Mouse (Mus musculus) CH12.LX (cell line): ENCODE measurements around the gene Alg12. TPM values are rescaled to one million over a fixed set of nuclear protein-coding genes. Genes with fewer than 3 reads are reported as not detected.

Experiments used
- DNase-seq: peaks from one replicate; pipeline ENCODE4 v3.0.0-alpha.2; 2013; ENCODE audit errors: extremely low read depth
- H3K27ac ChIP-seq: 2 replicates; pipeline ENCODE4 v1.5.1; 2012; ENCODE audit warnings: low read depth, mild to moderate bottlenecking, control low read depth, moderate library complexity; ENCODE audit not compliant: insufficient read depth
- H3K27me3 ChIP-seq: replicated peaks from 2 replicates; pipeline ENCODE3; 2012; ENCODE audit warnings: inconsistent platforms
- H3K36me3 ChIP-seq, 2 experiments: replicated peaks in 1 of 2; 2 replicates each; pipeline versions ENCODE3 to v1.6.1; 2012; ENCODE audit warnings: inconsistent platforms in 1 of 2, low read length in 1 of 2, mild to moderate bottlenecking in 1 of 2, mixed read lengths in 1 of 2, moderate library complexity in 1 of 2; ENCODE audit not compliant: control insufficient read depth in 1 of 2, insufficient read depth in 1 of 2
- H3K4me1 ChIP-seq, 2 experiments: 2 replicates each; pipeline ENCODE4 v1.6.1; 2012; ENCODE audit warnings: inconsistent platforms in 1 of 2, moderate library complexity in 1 of 2; ENCODE audit not compliant: insufficient read depth in 2 of 2, control insufficient read depth in 1 of 2
- H3K4me2 ChIP-seq: 2 replicates; pipeline ENCODE4 v1.6.1; 2012; ENCODE audit warnings: low read depth, mild to moderate bottlenecking, control low read depth; ENCODE audit not compliant: poor library complexity, insufficient read depth, severe bottlenecking
- H3K4me3 ChIP-seq, 3 experiments: fragments of 150-350 bp in 1 of 3; sonication (generic) in 1 of 3; replicated peaks in 1 of 3; 2 replicates each; pipeline versions ENCODE3 to v1.5.1; 2011 to 2012; ENCODE audit warnings: low read depth in 2 of 3, low read length in 2 of 3, mild to moderate bottlenecking in 2 of 3, moderate library complexity in 2 of 3, control low read depth in 1 of 3, improper control_type of control experiment in 1 of 3, inconsistent platforms in 1 of 3, mixed read lengths in 1 of 3; ENCODE audit not compliant: poor library complexity in 1 of 3
- H3K79me2 ChIP-seq: replicated peaks from 2 replicates; pipeline ENCODE4 v1.6.1; 2012; ENCODE audit warnings: mild to moderate bottlenecking, moderate library complexity; ENCODE audit not compliant: control insufficient read depth, poor library complexity, insufficient read depth, severe bottlenecking; ENCODE audit errors: extremely low read depth
- H3K9ac ChIP-seq: 2 replicates; pipeline ENCODE4 v1.6.1; 2012; ENCODE audit warnings: low read depth, mild to moderate bottlenecking, control low read depth, moderate library complexity; ENCODE audit not compliant: insufficient read depth
- H3K9me3 ChIP-seq: replicated peaks from 2 replicates; pipeline ENCODE3; 2012; ENCODE audit warnings: low read length, inconsistent platforms, mixed read lengths
- BHLHE40 ChIP-seq: IDR thresholded peaks from 2 replicates; pipeline ENCODE4 v1.6.1; 2011; ENCODE audit warnings: mild to moderate bottlenecking, low read depth, low read length, improper control_type of control experiment
- E2F4 ChIP-seq: IDR thresholded peaks from 2 replicates; pipeline ENCODE4 v1.6.1; 2011; ENCODE audit warnings: low read depth, low read length, improper control_type of control experiment; ENCODE audit not compliant: insufficient replicate concordance
- EP300 ChIP-seq: IDR thresholded peaks from 2 replicates; pipeline ENCODE4 v1.6.1; 2011; ENCODE audit warnings: low read length, improper control_type of control experiment
- ETS1 ChIP-seq: conservative IDR thresholded peaks from 2 replicates; pipeline ENCODE4 v1.6.1; 2012; ENCODE audit warnings: low read depth, mild to moderate bottlenecking, inconsistent platforms, low read length, improper control_type of control experiment, moderate library complexity
- HCFC1 ChIP-seq: IDR thresholded peaks from 2 replicates; pipeline ENCODE4 v1.6.1; 2012; ENCODE audit warnings: low read depth, mild to moderate bottlenecking, inconsistent platforms, low read length, improper control_type of control experiment
- JUN ChIP-seq: IDR thresholded peaks from 2 replicates; pipeline ENCODE4 v1.6.1; 2011; ENCODE audit warnings: low read depth, mild to moderate bottlenecking, low read length, improper control_type of control experiment, moderate library complexity; ENCODE audit not compliant: insufficient read depth
- JUND ChIP-seq: conservative IDR thresholded peaks from 2 replicates; pipeline ENCODE4 v1.6.1; 2011; ENCODE audit warnings: low read depth, low read length, improper control_type of control experiment
- KAT2A ChIP-seq: IDR thresholded peaks from 2 replicates; pipeline ENCODE4 v1.6.1; 2012; ENCODE audit warnings: low read length, improper control_type of control experiment, inconsistent platforms; ENCODE audit not compliant: insufficient replicate concordance
- MAFK ChIP-seq: IDR thresholded peaks from 2 replicates; pipeline ENCODE4 v1.6.1; 2011; ENCODE audit warnings: low read length, improper control_type of control experiment; ENCODE audit not compliant: insufficient replicate concordance
- MAX ChIP-seq: IDR thresholded peaks from 2 replicates; pipeline ENCODE4 v1.6.1; 2011; ENCODE audit warnings: low read length, improper control_type of control experiment
- MAZ ChIP-seq: IDR thresholded peaks from 2 replicates; pipeline ENCODE4 v1.6.1; 2012; ENCODE audit warnings: low read depth, mild to moderate bottlenecking, inconsistent platforms, low read length, improper control_type of control experiment, moderate library complexity
- MEF2A ChIP-seq: IDR thresholded peaks from 2 replicates; pipeline ENCODE4 v1.6.1; 2014; ENCODE audit warnings: low read depth, mild to moderate bottlenecking, inconsistent platforms, low read length, improper control_type of control experiment, borderline replicate concordance
- MXI1 ChIP-seq: IDR thresholded peaks from 2 replicates; pipeline ENCODE4 v1.6.1; 2011; ENCODE audit warnings: mild to moderate bottlenecking, low read depth, low read length, improper control_type of control experiment
- POLR2A ChIP-seq: IDR thresholded peaks from 2 replicates; pipeline ENCODE4 v1.6.1; 2011; ENCODE audit warnings: low read depth, mild to moderate bottlenecking, improper control_type of control experiment, low read length
- RAD21 ChIP-seq: IDR thresholded peaks from 2 replicates; pipeline ENCODE4 v1.6.1; 2011; ENCODE audit warnings: low read depth, mild to moderate bottlenecking, low read length, improper control_type of control experiment, moderate library complexity
- RCOR1 ChIP-seq: conservative IDR thresholded peaks from 2 replicates; pipeline ENCODE4 v1.6.1; 2012; ENCODE audit warnings: low read depth, mild to moderate bottlenecking, inconsistent platforms, low read length, improper control_type of control experiment
- SIN3A ChIP-seq: IDR thresholded peaks from 2 replicates; pipeline ENCODE4 v1.6.1; 2012; ENCODE audit warnings: low read length, improper control_type of control experiment, inconsistent platforms
- SMC3 ChIP-seq: IDR thresholded peaks from 2 replicates; pipeline ENCODE4 v1.6.1; 2011; ENCODE audit warnings: low read depth, low read length, improper control_type of control experiment
- TBP ChIP-seq: conservative IDR thresholded peaks from 2 replicates; pipeline ENCODE4 v1.6.1; 2011; ENCODE audit warnings: low read depth, low read length, improper control_type of control experiment
- UBTF ChIP-seq: IDR thresholded peaks from 2 replicates; pipeline ENCODE4 v1.6.1; 2012; ENCODE audit warnings: low read depth, mild to moderate bottlenecking, inconsistent platforms, low read length, improper control_type of control experiment, moderate library complexity
- USF1 ChIP-seq: IDR thresholded peaks from 2 replicates; pipeline ENCODE4 v1.6.1; 2014; ENCODE audit warnings: low read depth, mild to moderate bottlenecking, inconsistent platforms, low read length, improper control_type of control experiment
- ZKSCAN1 ChIP-seq: IDR thresholded peaks from 2 replicates; pipeline ENCODE4 v1.6.1; 2012; ENCODE audit warnings: low read depth, inconsistent platforms, low read length, improper control_type of control experiment, borderline replicate concordance
- ZMIZ1 ChIP-seq: IDR thresholded peaks from 2 replicates; pipeline ENCODE4 v1.6.1; 2012; ENCODE audit warnings: low read depth, mild to moderate bottlenecking, inconsistent platforms, low read length, improper control_type of control experiment
- ZNF384 ChIP-seq: IDR thresholded peaks from 2 replicates; pipeline ENCODE4 v1.6.1; 2012; ENCODE audit warnings: low read depth, low read length, improper control_type of control experiment, inconsistent platforms
- dilution Hi-C: fragments of 300-500 bp; cut with MboI; formaldehyde crosslinking; loops from 2 replicates; pipeline ENCODE4 v1.14.3; 2020; ENCODE audit warnings: low sequenced_read_pairs; ENCODE audit not compliant: extremely low pct_unique_long_range_greater_than_20kb, extremely low pct_ligation_motif_present
- in situ Hi-C: fragments of 300-500 bp; cut with MboI; formaldehyde crosslinking; loops from 3 replicates; pipeline ENCODE4 v1.14.3; 2019; ENCODE audit warnings: low sequenced_read_pairs, low pct_ligation_motif_present, low pct_unique_long_range_greater_than_20kb, mixed read lengths
- polyA plus RNA-seq: library from polyadenylated mRNA; unstranded; fragments of >175 nt; gene quantifications from 2 replicates; pipeline ENCODE4 v1.2.1, GENCODE M21; 2012; ENCODE audit warnings: low read depth; ENCODE audit not compliant: insufficient read length
- total RNA-seq, 2 experiments: library from RNA; depleted of rRNA; stranded (reverse); fragments of 300-350 nt in 1 of 2; fragments of >200 nt in 1 of 2; gene quantifications; 2 replicates each; pipeline ENCODE4 v1.2.3; 2012 to 2014

Gene Alg12
- total and polyA plus RNA-seq, 3 experiments: 8.1 to 10.3 (median 8.5) TPM

- in situ Hi-C loops (no loop called here), dilution Hi-C loops (no loop called here)
- no peak overlapping the region for H3K27ac ChIP-seq
- no peak for DNase-seq
- no peak overlapping the region for H3K4me2 ChIP-seq
- TF ChIP-seq MAFK (no peak), USF1 (no peak), JUND (no peak), MAZ (no peak), SMC3 (no peak), EP300 (no peak), KAT2A (no peak), RAD21 (no peak), ZKSCAN1 (no peak), JUN (no peak)
- H3K4me1 ChIP-seq: peaks cover 8 to 9% of the 10 kb centered on the region in 2 experiments; a peak in 3 of 4 replicates
- peaks cover 2% of the 10 kb centered on the region for H3K9me3 ChIP-seq
- 0 out of 2 replicates have a peak, but pooled peaks cover 2% of the 10 kb centered on the region for H3K79me2 ChIP-seq
- H3K9ac ChIP-seq: no peak overlapping the region
- H3K27me3 ChIP-seq: peaks cover 58% of the 10 kb centered on the region
- H3K36me3 ChIP-seq: no peaks in the 10 kb centered on the region
- no peak overlapping the region for H3K4me3 ChIP-seq
Measured at GRCm38 (mm10) chr15:88858707-88859106, 39.6 kb upstream of the Alg12 start.

DNA sequence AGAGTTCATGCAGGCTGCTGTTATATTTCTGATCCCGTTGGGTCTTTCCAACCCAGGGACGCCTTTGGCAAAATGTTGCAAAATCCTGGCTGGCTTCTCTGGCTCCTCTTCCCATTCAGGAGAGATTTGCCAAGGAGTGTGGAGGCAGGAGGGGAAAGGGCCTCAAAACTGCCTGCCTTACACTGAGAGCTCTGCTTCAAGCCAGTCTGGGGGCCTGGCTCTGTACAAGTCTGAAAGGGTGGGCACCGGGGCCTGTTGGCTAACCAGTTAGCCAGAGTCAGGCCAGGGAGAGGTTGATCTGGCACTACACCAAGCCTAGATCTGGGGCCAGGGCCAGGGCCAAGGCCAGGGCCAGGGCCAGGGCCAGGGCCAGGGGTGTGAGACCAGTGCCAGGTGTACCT lies 39.0 kb upstream of the Alg12 start:
- no peak overlapping the region for H3K4me2 ChIP-seq
- H3K79me2 ChIP-seq: no peaks in the 10 kb centered on the region
- in situ Hi-C loops (no loop called here), dilution Hi-C loops (no loop called here)
- peaks cover 2% of the 10 kb centered on the region for H3K9me3 ChIP-seq
- H3K4me1 ChIP-seq: peaks cover 8 to 9% of the 10 kb centered on the region in 2 experiments; a peak in 3 of 4 replicates
- H3K9ac ChIP-seq: no peak overlapping the region
- H3K36me3 ChIP-seq: no peaks in the 10 kb centered on the region
- H3K27ac ChIP-seq: no peak overlapping the region
- peaks cover 63% of the 10 kb centered on the region for H3K27me3 ChIP-seq
- H3K4me3 ChIP-seq: no peak overlapping the region
- no peak for DNase-seq
- TF ChIP-seq ZNF384 (no peak), TBP (no peak), EP300 (no peak), ZMIZ1 (no peak), E2F4 (no peak), UBTF (no peak), USF1 (no peak), SIN3A (no peak), BHLHE40 (no peak), HCFC1 (no peak), MEF2A (no peak), MXI1 (no peak), ETS1 (no peak), RCOR1 (no peak), MAX (no peak), POLR2A (no peak)
